Mouse (Mus musculus) heart, embryonic 15.5 days (tissue): ENCODE results near the gene Hoxb13. TPM values are rescaled to one million over a fixed set of nuclear protein-coding genes. Genes with fewer than 3 reads are reported as not detected.

Source experiments
- ATAC-seq: fragments of 200-750 bp; cut with Nextera tagmentation; replicated peaks from 2 replicates; pipeline ENCODE4 v1.8.0; 2017; ENCODE audit warnings: low read depth, moderate TSS enrichment; ENCODE audit not compliant: insufficient number of reproducible peaks, insufficient read depth, low FRiP score
- H3K27ac ChIP-seq: fragments of 300-500 bp; sonication (generic); 2 replicates; pipeline ENCODE4 v1.5.1; 2015; ENCODE audit warnings: mild to moderate bottlenecking, inconsistent platforms
- H3K27me3 ChIP-seq: fragments of 300-500 bp; sonication (generic); 2 replicates; pipeline ENCODE4 v1.6.1; 2015; ENCODE audit warnings: inconsistent platforms
- H3K36me3 ChIP-seq: fragments of 300-500 bp; sonication (generic); 2 replicates; pipeline ENCODE4 v1.6.1; 2015; ENCODE audit warnings: mild to moderate bottlenecking, inconsistent platforms
- H3K4me1 ChIP-seq: fragments of 300-500 bp; sonication (generic); replicated peaks from 2 replicates; pipeline ENCODE4 v1.6.1; 2015; ENCODE audit warnings: inconsistent platforms
- H3K4me2 ChIP-seq: fragments of 300-500 bp; sonication (generic); 2 replicates; pipeline ENCODE4 v1.6.1; 2015; ENCODE audit warnings: inconsistent platforms, mild to moderate bottlenecking, moderate library complexity
- H3K4me3 ChIP-seq: fragments of 300-500 bp; sonication (generic); 2 replicates; pipeline ENCODE4 v1.5.1; 2015; ENCODE audit warnings: mild to moderate bottlenecking, inconsistent platforms
- H3K9ac ChIP-seq: fragments of 300-500 bp; sonication (generic); 2 replicates; pipeline ENCODE4 v1.6.1; 2015; ENCODE audit warnings: mild to moderate bottlenecking, inconsistent platforms
- H3K9me3 ChIP-seq: fragments of 300-500 bp; sonication (generic); replicated peaks from 2 replicates; pipeline ENCODE4 v1.6.1; 2016; ENCODE audit warnings: inconsistent platforms
- WGBS: fragments of 180-500 bp; shearing (Covaris S2); methylation state at CpG from one replicate; pipeline ENCODE4 v1.1.7; 2015; ENCODE audit warnings: mixed read lengths; 5-methylcytosine and 5-hydroxymethylcytosine counted together
- polyA plus RNA-seq: library from polyadenylated mRNA; unstranded; fragments of >200 nt; fragmentation: Nextera tagmentation; extraction: Ambion mirVana; gene quantifications from 2 replicates; pipeline ENCODE4 v1.2.1, GENCODE M21; 2015

The Hoxb13 gene
- polyA plus RNA-seq, 1 experiment from 2014 or later, result not detected

DNA sequence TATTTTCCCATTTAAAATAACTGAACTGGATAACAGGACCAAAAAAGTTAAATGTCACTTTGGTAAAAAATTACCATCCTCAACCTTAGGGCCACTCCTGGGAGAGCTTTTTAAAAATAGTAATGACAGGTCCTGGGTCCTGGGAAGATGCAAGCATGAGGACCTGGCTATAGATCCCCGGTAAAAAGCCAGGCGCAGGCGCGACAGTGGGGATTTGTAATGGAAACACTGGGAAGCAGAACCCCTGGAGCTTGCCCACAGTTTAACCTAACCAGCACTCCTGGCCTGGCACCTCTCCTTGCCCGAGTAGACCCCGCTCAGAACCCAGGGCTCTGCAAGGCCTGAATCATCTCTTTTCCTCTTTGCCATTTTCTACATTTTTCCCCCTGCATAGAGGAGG is 19.2 kb upstream of the Hoxb13 start:
- H3K4me1 ChIP-seq, result 0 out of 2 replicates have a peak, but pooled peaks cover 5% of the 10 kb centered on the region
- H3K9ac ChIP-seq, result no peak overlapping the region
- H3K27me3 ChIP-seq, result peaks cover 99% of the 10 kb centered on the region
- H3K4me3 ChIP-seq, result no peak overlapping the region
- no peak overlapping the region for H3K27ac ChIP-seq
- H3K36me3 ChIP-seq, result no peaks in the 10 kb centered on the region
- no peak for ATAC-seq
- no peaks in the 10 kb centered on the region for H3K9me3 ChIP-seq
- H3K4me2 ChIP-seq, result no peak overlapping the region
- WGBS, result 2% methylated on average over 6 of the region's 6 CpGs

DNA sequence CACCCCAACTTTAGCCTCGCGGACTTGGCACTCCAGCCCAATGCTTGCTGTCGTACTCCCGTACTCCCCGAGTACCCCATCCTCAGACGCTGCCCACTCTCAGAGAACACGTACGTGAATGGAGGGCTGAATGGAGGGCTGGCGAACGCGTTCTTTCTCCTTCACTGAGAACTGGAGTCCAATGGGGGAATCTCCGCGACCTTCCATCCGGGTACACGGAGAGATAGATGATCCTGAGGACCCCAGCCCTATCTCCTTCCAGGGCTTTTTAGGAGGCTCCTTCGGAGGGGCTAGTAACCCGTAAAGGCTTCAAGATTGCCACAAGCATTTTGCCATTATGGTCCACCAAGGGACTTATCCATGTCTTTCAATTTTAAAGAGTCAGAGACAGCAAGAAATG is 18.6 kb upstream of the Hoxb13 start:
- H3K9me3 ChIP-seq, result no peaks in the 10 kb centered on the region
- no peak for ATAC-seq
- 1% methylated on average over 17 of the region's 17 CpGs for WGBS

DNA sequence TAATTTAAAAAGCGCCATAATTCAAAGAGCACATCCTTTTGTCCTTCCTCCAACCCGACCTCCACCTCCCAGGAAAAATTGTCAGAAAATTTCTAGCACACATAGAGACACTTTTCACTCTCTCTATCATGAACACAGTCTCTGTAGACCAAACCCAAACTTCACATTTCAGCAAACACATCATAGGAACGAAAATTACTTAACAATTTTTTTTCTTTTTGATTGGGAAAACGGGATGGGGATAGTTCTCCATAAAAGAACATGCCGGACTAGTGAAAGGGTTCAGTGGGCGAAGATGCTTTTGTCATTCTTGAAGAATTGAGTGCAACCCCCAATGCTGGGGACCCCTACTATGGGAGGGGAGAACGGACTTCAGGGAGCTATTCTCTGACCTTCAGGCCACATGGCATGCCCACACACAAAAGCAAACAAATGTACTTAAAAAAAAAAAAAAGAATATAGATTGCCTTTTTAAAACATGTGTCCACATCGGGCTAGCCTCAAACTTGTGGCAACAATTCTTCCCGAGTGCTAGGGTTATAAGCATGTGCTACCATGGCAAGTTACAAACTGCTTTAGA is 18.1 kb upstream of the Hoxb13 start:
- Histone ChIP-seq H3K4me2 (no peak overlapping the region), H3K4me3 (no peak overlapping the region), H3K9ac (no peak overlapping the region), H3K36me3 (no peaks in the 10 kb centered on the region), H3K27ac (no peak overlapping the region), H3K4me1 (0 out of 2 replicates have a peak, but pooled peaks cover 3% of the 10 kb centered on the region), H3K27me3 (peaks cover 99% of the 10 kb centered on the region), H3K9me3 (no peaks in the 10 kb centered on the region)
- WGBS, result 1% methylated on average over 9 of the region's 9 CpGs
- ATAC-seq, result no peak

More for the DNA sequence above, 18.6 kb upstream of the Hoxb13 start:
- peaks cover 99% of the 10 kb centered on the region for H3K27me3 ChIP-seq
- H3K4me1 ChIP-seq, result 0 out of 2 replicates have a peak, but pooled peaks cover 5% of the 10 kb centered on the region
- no peak overlapping the region for H3K4me2 ChIP-seq
- no peak overlapping the region for H3K9ac ChIP-seq
- H3K36me3 ChIP-seq, result no peaks in the 10 kb centered on the region
- H3K4me3 ChIP-seq, result no peak overlapping the region
- no peak overlapping the region for H3K27ac ChIP-seq

DNA sequence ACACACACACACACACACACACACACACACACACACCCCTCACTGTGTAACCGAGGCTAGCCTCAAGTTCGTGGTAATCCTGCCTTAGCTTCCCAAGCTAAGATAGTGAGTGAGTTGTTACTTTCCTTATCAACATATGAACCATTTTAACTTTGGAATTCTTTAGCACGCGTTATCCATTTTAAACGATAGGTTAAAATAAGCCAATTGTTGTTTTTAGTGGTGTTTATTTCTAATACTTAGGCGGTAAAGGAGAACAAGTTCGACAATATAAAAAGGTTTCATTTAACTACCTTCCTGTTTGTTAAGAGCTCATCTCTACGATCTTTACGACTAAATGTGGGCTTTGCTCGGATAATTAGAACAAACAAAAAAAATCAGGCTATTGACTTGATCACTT is 17.3 kb upstream of the Hoxb13 start:
- Histone ChIP-seq H3K27ac (no peak overlapping the region), H3K4me2 (no peak overlapping the region), H3K9me3 (no peaks in the 10 kb centered on the region), H3K27me3 (peaks cover 99% of the 10 kb centered on the region), H3K4me1 (0 out of 2 replicates have a peak, but pooled peaks cover 3% of the 10 kb centered on the region), H3K4me3 (no peak overlapping the region), H3K36me3 (no peaks in the 10 kb centered on the region), H3K9ac (no peak overlapping the region)
- no peak for ATAC-seq
- 3% methylated on average over 10 of the region's 10 CpGs for WGBS

DNA sequence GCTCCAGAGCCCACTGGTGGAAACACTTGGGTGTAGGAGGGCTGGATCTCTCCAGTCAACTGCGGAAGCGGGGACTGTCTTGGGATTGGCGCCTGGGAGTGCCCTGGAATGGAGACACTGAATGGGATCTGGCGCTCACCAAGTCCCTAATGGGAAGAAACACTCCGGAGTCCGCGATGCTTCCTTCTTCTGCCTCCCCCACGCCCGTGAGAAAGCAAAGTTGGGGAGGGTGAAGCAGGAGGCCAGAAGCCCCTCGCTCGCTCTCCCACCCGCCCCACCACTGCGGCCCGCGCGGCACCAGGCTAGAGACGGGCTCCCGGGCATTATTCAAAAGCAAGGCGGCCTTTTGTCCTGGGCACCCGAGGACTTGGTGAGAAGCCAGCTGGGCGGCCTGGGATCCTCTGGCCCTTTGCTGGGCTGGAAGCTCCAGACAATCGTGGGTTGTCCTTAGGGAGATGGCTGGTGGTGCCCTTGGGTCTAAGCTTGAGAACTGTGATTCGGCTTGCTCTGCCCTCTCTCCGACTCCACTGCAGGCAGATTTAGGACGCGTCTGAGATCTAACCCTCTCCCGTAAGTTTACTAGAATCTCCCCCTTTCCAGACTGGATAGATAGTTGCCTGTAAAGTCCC is 16.5 kb upstream of the Hoxb13 start:
- no peak for ATAC-seq
- Histone ChIP-seq H3K36me3 (no peaks in the 10 kb centered on the region), H3K4me3 (no peak overlapping the region), H3K4me2 (no peak overlapping the region), H3K9ac (no peak overlapping the region), H3K27ac (no peak overlapping the region), H3K27me3 (peaks cover 99% of the 10 kb centered on the region), H3K4me1 (0 out of 2 replicates have a peak, but pooled peaks cover 3% of the 10 kb centered on the region), H3K9me3 (no peaks in the 10 kb centered on the region)
- under 1% methylated on average over 27 of the region's 27 CpGs for WGBS

DNA sequence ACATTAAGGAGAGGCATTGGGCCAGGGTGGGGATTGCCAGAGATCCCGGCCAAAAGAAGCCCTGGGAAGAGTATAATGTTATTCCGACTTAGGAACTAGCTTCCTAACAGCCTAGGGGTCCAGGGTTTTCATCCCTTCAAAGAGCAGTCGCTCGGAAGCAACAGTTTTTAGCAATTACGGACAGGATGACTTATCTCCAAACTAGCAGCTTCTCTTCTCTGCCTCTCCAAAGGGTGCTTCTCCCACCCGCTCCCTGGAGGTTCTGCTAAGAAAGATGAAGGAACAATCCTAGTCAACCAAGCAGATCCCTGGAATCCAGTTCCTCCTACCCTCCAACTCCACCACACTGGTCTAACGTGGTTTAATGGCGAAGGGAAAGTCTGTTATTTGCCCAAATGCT is 15.8 kb upstream of the Hoxb13 start:
- Histone ChIP-seq H3K4me2 (no peak overlapping the region), H3K4me1 (no peaks in the 10 kb centered on the region), H3K9ac (no peak overlapping the region), H3K27me3 (peaks cover 99% of the 10 kb centered on the region), H3K9me3 (no peaks in the 10 kb centered on the region), H3K36me3 (no peaks in the 10 kb centered on the region), H3K4me3 (no peak overlapping the region), H3K27ac (no peak overlapping the region)
- 1% methylated on average over 8 of the region's 8 CpGs for WGBS
- no peak for ATAC-seq

DNA sequence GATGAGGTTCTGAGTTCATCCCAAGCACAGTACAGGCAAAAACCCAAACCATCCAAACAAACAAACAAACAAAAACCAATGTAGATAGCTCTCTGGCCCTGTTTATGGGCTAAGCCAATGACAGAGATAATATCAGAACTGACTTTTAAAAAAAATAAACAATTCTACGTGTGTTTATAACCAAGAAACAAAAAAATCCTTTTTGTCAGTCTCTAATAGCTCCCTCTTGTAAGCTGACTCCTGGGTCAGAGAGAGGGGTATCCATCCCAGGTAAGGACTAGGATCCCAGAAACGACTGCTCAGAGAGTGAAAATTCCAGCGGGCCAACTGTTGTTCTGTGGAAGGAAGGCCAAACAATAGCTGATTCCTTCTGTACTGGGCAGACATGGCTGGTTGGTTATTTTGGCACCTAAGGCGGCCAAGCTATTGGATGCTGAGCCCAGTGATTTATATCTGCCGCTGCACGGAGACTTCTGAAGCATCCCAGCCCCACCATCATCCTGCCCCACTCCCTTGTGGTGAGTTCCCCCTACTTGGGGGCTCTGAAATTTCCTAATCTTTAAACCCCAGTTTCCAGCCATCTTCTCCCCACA is 15.1 kb upstream of the Hoxb13 start:
- no peak overlapping the region for H3K4me3 ChIP-seq
- H3K27ac ChIP-seq, result no peak overlapping the region
- no peak overlapping the region for H3K4me2 ChIP-seq
- H3K9me3 ChIP-seq, result no peaks in the 10 kb centered on the region
- no peak overlapping the region for H3K9ac ChIP-seq
- no peaks in the 10 kb centered on the region for H3K4me1 ChIP-seq
- H3K36me3 ChIP-seq, result no peaks in the 10 kb centered on the region
- no peak for ATAC-seq
- under 1% methylated on average over 6 of the region's 6 CpGs for WGBS
- peaks cover 99% of the 10 kb centered on the region for H3K27me3 ChIP-seq

DNA sequence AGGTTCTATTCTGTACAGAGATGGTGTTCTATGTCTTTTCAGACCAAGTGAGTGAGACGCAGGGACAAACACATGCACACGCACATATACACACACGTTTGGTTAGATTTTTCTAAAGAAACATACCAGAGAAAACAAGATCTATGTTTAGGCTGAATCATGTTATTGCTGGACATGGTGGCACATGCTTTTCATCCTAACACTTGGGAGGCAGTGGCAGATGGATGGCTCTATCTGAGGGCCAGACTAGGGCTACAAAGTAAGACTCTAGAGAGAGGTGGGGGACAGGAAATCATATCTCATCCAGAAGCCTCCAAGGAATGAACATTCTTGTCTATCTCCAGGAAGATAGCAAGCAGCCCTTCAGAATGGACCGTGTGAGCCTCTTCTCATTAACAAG is 13.1 kb upstream of the Hoxb13 start:
- no peak overlapping the region for H3K9ac ChIP-seq
- H3K4me2 ChIP-seq, result no peak overlapping the region
- H3K4me3 ChIP-seq, result no peak overlapping the region
- no peaks in the 10 kb centered on the region for H3K9me3 ChIP-seq
- 19% methylated on average over 4 of the region's 4 CpGs for WGBS
- H3K4me1 ChIP-seq, result no peaks in the 10 kb centered on the region
- H3K27me3 ChIP-seq, result peaks cover 99% of the 10 kb centered on the region
- H3K36me3 ChIP-seq, result no peaks in the 10 kb centered on the region
- ATAC-seq, result no peak
- no peak overlapping the region for H3K27ac ChIP-seq

DNA sequence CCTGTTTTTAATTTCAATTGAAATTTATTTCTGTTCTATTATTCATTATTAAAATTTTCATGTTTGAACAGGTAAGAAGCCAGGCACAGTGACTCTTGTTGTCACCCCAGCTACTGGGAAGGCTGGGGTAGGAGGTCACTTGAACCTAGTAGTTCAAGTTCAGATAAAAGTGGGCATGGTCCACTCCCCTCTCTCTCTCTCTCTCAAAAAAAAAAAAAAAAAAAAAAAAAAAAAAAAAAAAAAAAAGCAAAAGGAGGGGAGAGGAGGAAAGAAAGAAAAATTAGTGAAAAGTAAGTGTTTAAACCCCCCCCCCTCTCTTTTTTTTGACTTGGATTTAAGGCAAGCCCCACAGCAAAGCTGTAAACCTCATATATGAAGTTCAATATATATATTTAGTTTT is 9.9 kb upstream of the Hoxb13 start:
- no peak overlapping the region for H3K9ac ChIP-seq
- H3K27me3 ChIP-seq, result peaks cover 99% of the 10 kb centered on the region
- H3K4me1 ChIP-seq, result no peaks in the 10 kb centered on the region
- H3K27ac ChIP-seq, result no peak overlapping the region
- H3K4me3 ChIP-seq, result no peak overlapping the region
- H3K4me2 ChIP-seq, result no peak overlapping the region
- H3K9me3 ChIP-seq, result no peaks in the 10 kb centered on the region
- no peak for ATAC-seq
- no peaks in the 10 kb centered on the region for H3K36me3 ChIP-seq

DNA sequence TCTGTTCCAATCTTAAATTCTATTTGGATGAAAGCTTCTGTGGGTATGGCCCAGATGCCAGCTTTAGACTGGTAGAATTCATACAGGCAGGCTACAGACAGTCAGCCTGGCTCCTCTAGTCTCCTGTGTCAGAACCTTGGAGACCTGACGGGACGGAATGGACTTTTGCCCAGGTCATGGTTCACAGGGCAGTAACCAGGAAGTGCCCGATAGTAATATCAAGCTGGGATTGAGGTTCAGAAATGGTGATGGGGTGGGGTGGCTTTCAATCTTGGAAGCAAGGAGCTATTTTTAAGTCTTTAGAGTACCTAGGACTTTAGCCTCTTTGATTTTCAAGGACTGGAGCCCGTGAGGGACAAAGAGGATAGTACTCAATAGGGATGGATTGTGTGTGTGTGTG is 6.8 kb upstream of the Hoxb13 start:
- Histone ChIP-seq H3K27me3 (peaks cover 100% of the 10 kb centered on the region), H3K27ac (no peak overlapping the region), H3K36me3 (no peaks in the 10 kb centered on the region), H3K9me3 (no peaks in the 10 kb centered on the region), H3K4me3 (no peak overlapping the region), H3K4me2 (no peak overlapping the region), H3K9ac (no peak overlapping the region), H3K4me1 (no peaks in the 10 kb centered on the region)
- 22% methylated on average over 4 of the region's 4 CpGs for WGBS
- ATAC-seq, result no peak

DNA sequence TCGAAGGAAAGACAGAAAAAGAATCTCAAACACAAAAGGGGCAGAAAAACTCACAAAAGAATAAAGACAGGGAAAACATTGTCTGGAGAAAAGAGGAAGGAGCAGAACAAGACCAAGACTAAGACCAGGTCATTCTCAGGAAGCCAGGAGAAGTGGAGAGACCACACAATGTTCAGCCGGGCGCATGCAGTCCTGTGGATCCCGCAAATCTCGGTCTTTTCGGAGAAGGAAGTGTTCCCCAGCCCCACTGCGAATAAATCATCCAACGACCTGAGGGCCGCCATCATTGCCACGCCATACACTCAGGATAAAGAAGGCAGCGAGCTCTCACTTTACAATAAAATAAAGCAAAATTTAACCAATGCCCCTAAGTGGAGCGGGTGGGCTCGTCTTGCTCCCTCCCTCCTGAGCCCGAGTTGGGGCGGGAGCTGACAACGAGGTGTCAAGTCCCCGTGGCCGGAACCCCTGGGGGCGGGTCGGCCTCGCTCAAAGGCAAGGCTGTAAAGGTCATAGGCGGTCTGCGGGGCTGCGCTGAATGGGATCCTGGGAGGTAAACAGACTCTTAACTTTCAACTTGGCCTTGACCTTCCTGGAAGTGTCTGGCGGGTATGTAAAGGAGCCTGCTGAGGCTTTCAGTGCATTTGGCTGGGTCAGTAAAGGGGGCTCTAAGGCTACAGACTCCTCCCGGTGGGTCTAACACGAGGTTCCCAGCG is 4.2 kb upstream of the Hoxb13 start:
- WGBS, result 1% methylated on average over 28 of the region's 28 CpGs
- H3K36me3 ChIP-seq, result no peaks in the 10 kb centered on the region
- no peaks in the 10 kb centered on the region for H3K9me3 ChIP-seq
- H3K9ac ChIP-seq, result no peak overlapping the region
- H3K27me3 ChIP-seq, result peaks cover 100% of the 10 kb centered on the region
- ATAC-seq, result no peak
- H3K27ac ChIP-seq, result no peak overlapping the region
- H3K4me3 ChIP-seq, result no peak overlapping the region
- H3K4me1 ChIP-seq, result 0 out of 2 replicates have a peak, but pooled peaks cover 9% of the 10 kb centered on the region
- no peak overlapping the region for H3K4me2 ChIP-seq
